Mouse (Mus musculus) embryonic facial prominence, embryonic 13.5 days (tissue): Measurements from ENCODE around the gene Cyp2r1. TPM values are rescaled to one million over a fixed set of nuclear protein-coding genes. Genes with fewer than 3 reads are reported as not detected.
"Not testable (repeated sequence)": the region's sequence is repeated elsewhere in the genome, so short reads cannot be mapped to it uniquely, and the experiment has no call there.

Source experiments
- ATAC-seq: fragments of 200-750 bp; cut with Nextera tagmentation; 2 replicates; pipeline ENCODE4 v1.8.0; 2017; ENCODE audit warnings: low read depth; ENCODE audit not compliant: insufficient number of reproducible peaks, insufficient read depth, low FRiP score, low TSS enrichment
- H3K27ac ChIP-seq: fragments of 300-500 bp; sonication (generic); 2 replicates; pipeline ENCODE4 v1.5.1; 2015; ENCODE audit warnings: moderate library complexity, mild to moderate bottlenecking, inconsistent platforms
- H3K27me3 ChIP-seq: fragments of 300-500 bp; sonication (generic); 2 replicates; pipeline ENCODE4 v1.6.1; 2015; ENCODE audit warnings: mild to moderate bottlenecking, inconsistent platforms
- H3K36me3 ChIP-seq: fragments of 300-500 bp; sonication (generic); 2 replicates; pipeline ENCODE4 v1.6.1; 2015; ENCODE audit warnings: mild to moderate bottlenecking, inconsistent platforms
- H3K4me1 ChIP-seq: fragments of 300-500 bp; sonication (generic); 2 replicates; pipeline ENCODE4 v1.6.1; 2015; ENCODE audit warnings: inconsistent platforms
- H3K4me2 ChIP-seq: fragments of 300-500 bp; sonication (generic); 2 replicates; pipeline ENCODE4 v1.6.1; 2015; ENCODE audit warnings: moderate library complexity, mild to moderate bottlenecking, inconsistent platforms
- H3K4me3 ChIP-seq: fragments of 300-500 bp; sonication (generic); 2 replicates; pipeline ENCODE4 v1.5.1; 2015; ENCODE audit warnings: mild to moderate bottlenecking, inconsistent platforms
- H3K9ac ChIP-seq: fragments of 300-500 bp; sonication (generic); 2 replicates; pipeline ENCODE4 v1.6.1; 2015; ENCODE audit warnings: mild to moderate bottlenecking, inconsistent platforms
- H3K9me3 ChIP-seq: fragments of 300-500 bp; sonication (generic); 2 replicates; pipeline ENCODE4 v1.6.1; 2016; ENCODE audit warnings: inconsistent platforms
- WGBS: fragments of 180-500 bp; shearing (Covaris S2); methylation state at CpG from one replicate; pipeline ENCODE4 v1.1.7; 2015; ENCODE audit warnings: mixed read lengths; 5-methylcytosine and 5-hydroxymethylcytosine counted together
- polyA plus RNA-seq: library from polyadenylated mRNA; unstranded; fragments of >200 nt; fragmentation: Nextera tagmentation; extraction: Ambion mirVana; gene quantifications from 2 replicates; pipeline ENCODE4 v1.2.1, GENCODE M21; 2015

Cyp2r1 gene
- polyA plus RNA-seq: 2.7 and 3.6 TPM in 2 replicates

GRCm38 (mm10) chr7:114562531-114563241 is at the start of gene Cyp2r1:
Cyp2r1 (minus strand) TSS chr7:114562972.
- Histone ChIP-seq H3K4me3 (peak within 1 kb of the TSS; percentile 60), H3K4me1 (no peaks in the 10 kb centered on the region), H3K36me3 (no peaks in the 10 kb centered on the region), H3K9me3 (no peaks in the 10 kb centered on the region), H3K27me3 (no peaks in the 10 kb centered on the region), H3K27ac (peak within 1 kb of the TSS; percentile 93), H3K4me2 (peak within 1 kb of the TSS; percentile 74), H3K9ac (peak within 1 kb of the TSS; percentile 82)
- WGBS: 1% methylated on average over 56 of the region's 56 CpGs
- ATAC-seq: peak; percentile 100

GRCm38 (mm10) chr7:114594391-114594790 is 31.6 kb upstream of the Cyp2r1 start:
- ATAC-seq, H3K36me3 ChIP-seq, H3K9me3 ChIP-seq, H3K9ac ChIP-seq, H3K4me1 ChIP-seq, H3K27ac ChIP-seq, H3K4me2 ChIP-seq, H3K4me3 ChIP-seq, H3K27me3 ChIP-seq: not testable (repeated sequence)
- 89% methylated on average over 8 of the region's 8 CpGs for WGBS

GRCm38 (mm10) chr7:114582441-114582840 is 19.7 kb upstream of the Cyp2r1 start:
- Histone ChIP-seq H3K4me2 (no peak overlapping the region), H3K36me3 (no peaks in the 10 kb centered on the region), H3K9me3 (no peaks in the 10 kb centered on the region), H3K27me3 (no peaks in the 10 kb centered on the region), H3K4me3 (no peak overlapping the region), H3K9ac (no peak overlapping the region), H3K27ac (no peak overlapping the region), H3K4me1 (no peaks in the 10 kb centered on the region)
- WGBS: 47% methylated on average over 2 of the region's 2 CpGs
- no peak for ATAC-seq

GRCm38 (mm10) chr7:114581200-114581599 is 18.4 kb upstream of the Cyp2r1 start:
- no peak overlapping the region for H3K4me2 ChIP-seq
- ATAC-seq: no peak
- H3K27ac ChIP-seq: no peak overlapping the region
- no peaks in the 10 kb centered on the region for H3K4me1 ChIP-seq
- H3K4me3 ChIP-seq: no peak overlapping the region
- H3K27me3 ChIP-seq: no peaks in the 10 kb centered on the region
- 82% methylated on average over 5 of the region's 5 CpGs for WGBS
- no peaks in the 10 kb centered on the region for H3K36me3 ChIP-seq
- H3K9ac ChIP-seq: no peak overlapping the region
- no peaks in the 10 kb centered on the region for H3K9me3 ChIP-seq

- Histone ChIP-seq H3K27me3 (no peaks in the 10 kb centered on the region), H3K9ac (no peak overlapping the region), H3K27ac (no peak overlapping the region), H3K36me3 (no peaks in the 10 kb centered on the region), H3K4me3 (no peak overlapping the region), H3K4me1 (no peaks in the 10 kb centered on the region), H3K4me2 (no peak overlapping the region), H3K9me3 (no peaks in the 10 kb centered on the region)
- ATAC-seq: no peak
- WGBS: 7% methylated on average over 4 of the region's 4 CpGs
Measured at GRCm38 (mm10) chr7:114580426-114580825, 17.7 kb upstream of the Cyp2r1 start.

- Histone ChIP-seq H3K27me3 (no peaks in the 10 kb centered on the region), H3K4me1 (no peaks in the 10 kb centered on the region), H3K36me3 (no peaks in the 10 kb centered on the region), H3K27ac (no peak overlapping the region), H3K4me3 (no peak overlapping the region), H3K9me3 (no peaks in the 10 kb centered on the region), H3K4me2 (no peak overlapping the region), H3K9ac (no peak overlapping the region)
- 77% methylated on average over 1 of the region's 1 CpGs for WGBS
- no peak for ATAC-seq
Measured at GRCm38 (mm10) chr7:114577665-114578064, 14.9 kb upstream of the Cyp2r1 start.

- Histone ChIP-seq H3K9ac (no peak overlapping the region), H3K4me3 (no peak overlapping the region), H3K9me3 (no peaks in the 10 kb centered on the region), H3K4me1 (no peaks in the 10 kb centered on the region), H3K27ac (no peak overlapping the region), H3K4me2 (no peak overlapping the region), H3K36me3 (no peaks in the 10 kb centered on the region), H3K27me3 (no peaks in the 10 kb centered on the region)
- WGBS: 69% methylated on average over 3 of the region's 3 CpGs
- no peak for ATAC-seq
Measured at GRCm38 (mm10) chr7:114576931-114577330, 14.2 kb upstream of the Cyp2r1 start.

GRCm38 (mm10) chr7:114573866-114574265 is 11.1 kb upstream of the Cyp2r1 start:
- H3K4me1 ChIP-seq, H3K4me2 ChIP-seq, H3K4me3 ChIP-seq, H3K27ac ChIP-seq, ATAC-seq, H3K36me3 ChIP-seq, H3K9ac ChIP-seq, H3K27me3 ChIP-seq, H3K9me3 ChIP-seq: not testable (repeated sequence)
- 93% methylated on average over 4 of the region's 4 CpGs for WGBS

- no peaks in the 10 kb centered on the region for H3K27me3 ChIP-seq
- peaks cover 5% of the 10 kb centered on the region for H3K36me3 ChIP-seq
- WGBS: 91% methylated on average over 1 of the region's 1 CpGs
- no peak overlapping the region for H3K4me2 ChIP-seq
- no peaks in the 10 kb centered on the region for H3K9me3 ChIP-seq
- ATAC-seq: no peak
- no peaks in the 10 kb centered on the region for H3K4me1 ChIP-seq
- no peak overlapping the region for H3K27ac ChIP-seq
- no peak overlapping the region for H3K9ac ChIP-seq
- H3K4me3 ChIP-seq: no peak overlapping the region
Measured at GRCm38 (mm10) chr7:114536179-114536578, 26.6 kb downstream of the Cyp2r1 start.

GRCm38 (mm10) chr7:114526245-114526644 is 36.5 kb downstream of the Cyp2r1 start:
- Histone ChIP-seq H3K27me3 (no peaks in the 10 kb centered on the region), H3K4me3 (no peak overlapping the region), H3K36me3 (no peaks in the 10 kb centered on the region), H3K4me2 (no peak overlapping the region), H3K9me3 (no peaks in the 10 kb centered on the region), H3K9ac (no peak overlapping the region), H3K27ac (no peak overlapping the region), H3K4me1 (no peaks in the 10 kb centered on the region)
- no peak for ATAC-seq
- WGBS: 78% methylated on average over 1 of the region's 1 CpGs

- H3K4me3 ChIP-seq: no peak overlapping the region
- WGBS: 97% methylated on average over 1 of the region's 1 CpGs
- H3K27me3 ChIP-seq: no peaks in the 10 kb centered on the region
- no peak overlapping the region for H3K9ac ChIP-seq
- H3K4me2 ChIP-seq: no peak overlapping the region
- H3K9me3 ChIP-seq: no peaks in the 10 kb centered on the region
- H3K4me1 ChIP-seq: no peaks in the 10 kb centered on the region
- no peak overlapping the region for H3K27ac ChIP-seq
- no peaks in the 10 kb centered on the region for H3K36me3 ChIP-seq
- ATAC-seq: no peak
Measured at GRCm38 (mm10) chr7:114520122-114520521, 42.6 kb downstream of the Cyp2r1 start.

GRCm38 (mm10) chr7:114508879-114509278 is 53.9 kb downstream of the Cyp2r1 start:
- no peaks in the 10 kb centered on the region for H3K4me1 ChIP-seq

More at GRCm38 (mm10) chr7:114508879-114509278, 53.9 kb downstream of the Cyp2r1 start:
- Histone ChIP-seq H3K9ac (no peak overlapping the region), H3K36me3 (no peaks in the 10 kb centered on the region), H3K27me3 (no peaks in the 10 kb centered on the region), H3K4me2 (no peak overlapping the region), H3K4me3 (no peak overlapping the region), H3K9me3 (no peaks in the 10 kb centered on the region), H3K27ac (no peak overlapping the region)
- ATAC-seq: no peak
- 84% methylated on average over 2 of the region's 2 CpGs for WGBS
